Mouse (Mus musculus) midbrain, embryonic 14.5 days (tissue): ENCODE results near the gene Hdac4. TPM values are rescaled to one million over a fixed set of nuclear protein-coding genes. Genes with fewer than 3 reads are reported as not detected.

Experiments used
- ATAC-seq: fragments of 200-750 bp; cut with Nextera tagmentation; 2 replicates; pipeline ENCODE4 v1.8.0; 2017; ENCODE audit warnings: moderate number of reproducible peaks, moderate library complexity; ENCODE audit not compliant: low FRiP score, low TSS enrichment
- DNase-seq: peaks from one replicate; pipeline ENCODE4 v3.0.0-alpha.2; 2015
- H3K27ac ChIP-seq: fragments of 300-500 bp; sonication (generic); replicated peaks from 2 replicates; pipeline ENCODE4 v1.5.1; 2014; ENCODE audit warnings: mild to moderate bottlenecking, low read depth, low read length, moderate library complexity
- H3K27me3 ChIP-seq: fragments of 300-500 bp; sonication (generic); 2 replicates; pipeline ENCODE4 v1.6.1; 2014; ENCODE audit warnings: low read length, control low read depth, mixed read lengths; ENCODE audit not compliant: control insufficient read depth, insufficient read depth
- H3K36me3 ChIP-seq: fragments of 300-500 bp; sonication (generic); 2 replicates; pipeline ENCODE4 v1.6.1; 2014; ENCODE audit warnings: low read length, control low read depth; ENCODE audit not compliant: control insufficient read depth, insufficient read depth
- H3K4me1 ChIP-seq: fragments of 300-500 bp; sonication (generic); 2 replicates; pipeline ENCODE4 v1.6.1; 2014; ENCODE audit warnings: mild to moderate bottlenecking, antibody characterized with exemption, low read length, control low read depth; ENCODE audit not compliant: control insufficient read depth, insufficient read depth
- H3K4me2 ChIP-seq: fragments of 300-500 bp; sonication (generic); 2 replicates; pipeline ENCODE4 v1.6.1; 2014; ENCODE audit warnings: mild to moderate bottlenecking, low read length, moderate library complexity
- H3K4me3 ChIP-seq: fragments of 300-500 bp; sonication (generic); replicated peaks from 2 replicates; pipeline ENCODE4 v1.5.1; 2014; ENCODE audit warnings: low read depth, low read length
- H3K9ac ChIP-seq: fragments of 300-500 bp; sonication (generic); replicated peaks from 2 replicates; pipeline ENCODE4 v1.6.1; 2014; ENCODE audit warnings: mild to moderate bottlenecking, low read length, moderate library complexity
- H3K9me3 ChIP-seq: fragments of 300-500 bp; sonication (generic); 2 replicates; pipeline ENCODE4 v1.6.1; 2016; ENCODE audit warnings: low read length, control low read depth, mixed read lengths; ENCODE audit not compliant: control insufficient read depth
- WGBS: fragments of 180-500 bp; shearing (Covaris S2); extraction: QIAGEN DNeasy Blood & Tissue Kit; methylation state at CpG from one replicate; pipeline ENCODE4 v1.1.7; 2014; 5-methylcytosine and 5-hydroxymethylcytosine counted together
- polyA plus RNA-seq: library from polyadenylated mRNA; unstranded; fragments of >200 nt; fragmentation: Nextera tagmentation; extraction: Ambion mirVana; gene quantifications from 2 replicates; pipeline ENCODE4 v1.2.1, GENCODE M21; 2014

Gene Hdac4
- polyA plus RNA-seq, 1 experiment from 2014 or later: 27.0 TPM

DNA sequence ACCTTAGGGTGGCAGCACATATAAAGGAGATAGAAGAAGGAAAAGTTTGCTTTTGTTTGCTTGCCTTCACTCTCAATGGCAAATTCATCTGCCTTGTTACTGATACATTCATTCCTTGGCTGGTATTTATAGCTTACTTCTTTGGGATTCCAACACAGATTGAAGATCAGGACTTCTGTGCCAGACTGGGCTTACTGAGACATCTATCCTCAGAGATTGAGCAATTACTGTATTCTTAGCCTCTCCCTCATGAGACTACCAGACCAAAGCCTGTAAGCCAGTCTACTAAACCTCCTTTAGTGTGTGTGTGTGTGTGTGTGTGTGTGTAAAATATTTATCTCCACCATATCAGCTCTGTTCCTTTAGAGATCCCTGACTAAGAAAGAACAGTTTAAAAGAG is 181.0 kb downstream of the Hdac4 start:
- Histone ChIP-seq H3K9ac (no peak overlapping the region), H3K4me1 (no peaks in the 10 kb centered on the region), H3K27me3 (no peaks in the 10 kb centered on the region), H3K4me3 (no peak overlapping the region), H3K36me3 (no peaks in the 10 kb centered on the region), H3K27ac (no peak overlapping the region), H3K4me2 (no peak overlapping the region), H3K9me3 (no peaks in the 10 kb centered on the region)
- ATAC-seq (no peak), DNase-seq (no peak)

- DNase-seq (no peak), ATAC-seq (no peak)
- peaks cover 4% of the 10 kb centered on the region; the same call in 1 of the 2 replicates for H3K36me3 ChIP-seq
- no peak overlapping the region for H3K4me3 ChIP-seq
- H3K4me1 ChIP-seq: no peaks in the 10 kb centered on the region
- no peaks in the 10 kb centered on the region for H3K27me3 ChIP-seq
- WGBS: 40% methylated on average over 1 of the region's 1 CpGs
- no peaks in the 10 kb centered on the region for H3K9me3 ChIP-seq
- H3K4me2 ChIP-seq: no peak overlapping the region
- H3K9ac ChIP-seq: no peak overlapping the region
- H3K27ac ChIP-seq: no peak overlapping the region
Observed at GRCm38 (mm10) chr1:92006666-92007065, 188.8 kb downstream of the Hdac4 start.

- no peaks in the 10 kb centered on the region for H3K27me3 ChIP-seq
- H3K27ac ChIP-seq: no peak overlapping the region
- H3K4me3 ChIP-seq: no peak overlapping the region
- H3K4me2 ChIP-seq: no peak overlapping the region
- H3K9ac ChIP-seq: no peak overlapping the region
- WGBS: 48% methylated on average over 2 of the region's 2 CpGs
- DNase-seq: no peak
- H3K9me3 ChIP-seq: no peaks in the 10 kb centered on the region
- peaks cover 8% of the 10 kb centered on the region; the same call in 1 of the 2 replicates for H3K36me3 ChIP-seq
- no peaks in the 10 kb centered on the region for H3K4me1 ChIP-seq
- no peak for ATAC-seq
Observed at GRCm38 (mm10) chr1:92005617-92005940, 189.9 kb downstream of the Hdac4 start.

GRCm38 (mm10) chr1:92004906-92005616 is 190.4 kb downstream of the Hdac4 start:
- H3K4me3 ChIP-seq: no peak overlapping the region
- H3K4me1 ChIP-seq: no peaks in the 10 kb centered on the region
- ATAC-seq (no peak), DNase-seq (no peak)
- H3K27me3 ChIP-seq: no peaks in the 10 kb centered on the region
- H3K36me3 ChIP-seq: peaks cover 8% of the 10 kb centered on the region; the same call in 1 of the 2 replicates
- H3K9me3 ChIP-seq: no peaks in the 10 kb centered on the region
- H3K9ac ChIP-seq: no peak overlapping the region
- WGBS: 86% methylated on average over 8 of the region's 8 CpGs
- no peak overlapping the region for H3K27ac ChIP-seq
- no peak overlapping the region for H3K4me2 ChIP-seq

GRCm38 (mm10) chr1:92004122-92004521 is 191.4 kb downstream of the Hdac4 start:
- no peak overlapping the region for H3K4me3 ChIP-seq
- H3K4me1 ChIP-seq: no peaks in the 10 kb centered on the region
- no peaks in the 10 kb centered on the region for H3K9me3 ChIP-seq
- WGBS: 67% methylated on average over 1 of the region's 1 CpGs
- no peak overlapping the region for H3K4me2 ChIP-seq
- ATAC-seq (no peak), DNase-seq (no peak)
- no peak overlapping the region for H3K9ac ChIP-seq
- no peak overlapping the region for H3K27ac ChIP-seq
- H3K27me3 ChIP-seq: no peaks in the 10 kb centered on the region
- peaks cover 11% of the 10 kb centered on the region; the same call in 1 of the 2 replicates for H3K36me3 ChIP-seq

- DNase-seq (no peak), ATAC-seq (no peak)
- H3K4me2 ChIP-seq: no peak overlapping the region
- H3K27ac ChIP-seq: no peak overlapping the region
- peaks cover 20% of the 10 kb centered on the region; the same call in 1 of the 2 replicates for H3K36me3 ChIP-seq
- no peaks in the 10 kb centered on the region for H3K27me3 ChIP-seq
- H3K9me3 ChIP-seq: no peaks in the 10 kb centered on the region
- H3K9ac ChIP-seq: no peak overlapping the region
- no peak overlapping the region for H3K4me3 ChIP-seq
- H3K4me1 ChIP-seq: no peaks in the 10 kb centered on the region
- 93% methylated on average over 2 of the region's 2 CpGs for WGBS
Observed at GRCm38 (mm10) chr1:92000226-92000625, 195.3 kb downstream of the Hdac4 start.

DNA sequence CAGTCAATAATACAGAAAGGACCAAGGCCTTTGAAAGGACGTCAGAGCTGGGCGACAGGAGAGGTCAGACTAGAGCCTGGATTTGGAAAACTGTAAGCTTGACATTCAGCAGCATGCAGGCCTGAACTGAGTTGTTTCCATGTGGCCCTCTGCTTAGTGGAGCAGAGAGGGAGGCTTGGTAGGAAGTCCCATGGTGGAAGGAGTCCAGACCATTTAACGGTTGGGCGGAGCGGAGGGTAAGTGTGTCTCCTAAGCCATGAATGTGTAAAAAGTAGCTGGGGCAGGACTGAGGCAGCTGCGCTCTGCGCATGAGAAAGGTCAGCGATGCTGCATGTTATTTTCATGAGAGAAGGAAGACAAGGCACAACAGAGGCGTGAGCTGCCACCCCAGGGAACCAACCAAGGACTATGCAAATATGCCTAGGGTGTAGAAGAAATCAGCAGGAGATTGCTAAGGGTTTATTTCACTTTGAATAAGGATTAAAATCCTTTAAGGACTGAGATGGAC is 201.8 kb downstream of the Hdac4 start:
- H3K27ac ChIP-seq: no peak overlapping the region
- no peak overlapping the region for H3K9ac ChIP-seq
- H3K4me3 ChIP-seq: no peak overlapping the region
- no peaks in the 10 kb centered on the region for H3K9me3 ChIP-seq
- 54% methylated on average over 9 of the region's 9 CpGs for whole genome bisulfite sequencing
- ATAC-seq (no peak), DNase-seq (no peak)
- peaks cover 38% of the 10 kb centered on the region for H3K36me3 ChIP-seq
- no peak overlapping the region for H3K4me2 ChIP-seq
- H3K4me1 ChIP-seq: no peaks in the 10 kb centered on the region
- H3K27me3 ChIP-seq: no peaks in the 10 kb centered on the region

GRCm38 (mm10) chr1:91992652-91993051 is 202.8 kb downstream of the Hdac4 start:
- 86% methylated on average over 3 of the region's 3 CpGs for WGBS
- no peak overlapping the region for H3K4me3 ChIP-seq
- DNase-seq: no peak
- no peak overlapping the region for H3K4me2 ChIP-seq
- H3K36me3 ChIP-seq: peaks cover 38% of the 10 kb centered on the region
- H3K9ac ChIP-seq: no peak overlapping the region
- H3K27me3 ChIP-seq: no peaks in the 10 kb centered on the region
- no peaks in the 10 kb centered on the region for H3K9me3 ChIP-seq
- no peak overlapping the region for H3K27ac ChIP-seq
- H3K4me1 ChIP-seq: no peaks in the 10 kb centered on the region
- ATAC-seq: no peak

DNA sequence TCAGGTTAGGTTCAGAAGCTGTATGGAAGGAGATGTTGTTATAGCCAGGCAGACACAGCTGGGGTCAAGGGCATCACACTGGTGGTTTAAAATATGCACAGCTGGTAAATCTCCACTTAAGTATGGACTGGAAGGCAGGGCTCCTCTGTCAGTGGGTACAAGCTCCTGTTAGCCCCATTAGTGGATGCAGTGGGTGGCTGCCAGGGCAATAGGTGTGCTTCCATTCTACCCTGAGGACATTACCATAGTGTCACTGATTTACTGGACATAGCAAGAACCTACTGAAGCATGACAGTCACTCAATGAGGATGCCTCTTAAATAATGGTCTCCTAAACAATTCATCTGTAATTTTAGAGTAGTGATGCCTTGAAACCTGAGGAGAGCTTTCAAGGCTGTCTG is 203.9 kb downstream of the Hdac4 start:
- Histone ChIP-seq H3K4me1 (no peaks in the 10 kb centered on the region), H3K4me2 (no peak overlapping the region), H3K27me3 (no peaks in the 10 kb centered on the region), H3K4me3 (no peak overlapping the region), H3K27ac (no peak overlapping the region), H3K36me3 (peaks cover 48% of the 10 kb centered on the region), H3K9me3 (no peaks in the 10 kb centered on the region), H3K9ac (no peak overlapping the region)
- ATAC-seq: no peak
- DNase-seq: no peak
